Mouse (Mus musculus): Measurements from ENCODE around the gene Ddx31.

The Ddx31 gene

DNA sequence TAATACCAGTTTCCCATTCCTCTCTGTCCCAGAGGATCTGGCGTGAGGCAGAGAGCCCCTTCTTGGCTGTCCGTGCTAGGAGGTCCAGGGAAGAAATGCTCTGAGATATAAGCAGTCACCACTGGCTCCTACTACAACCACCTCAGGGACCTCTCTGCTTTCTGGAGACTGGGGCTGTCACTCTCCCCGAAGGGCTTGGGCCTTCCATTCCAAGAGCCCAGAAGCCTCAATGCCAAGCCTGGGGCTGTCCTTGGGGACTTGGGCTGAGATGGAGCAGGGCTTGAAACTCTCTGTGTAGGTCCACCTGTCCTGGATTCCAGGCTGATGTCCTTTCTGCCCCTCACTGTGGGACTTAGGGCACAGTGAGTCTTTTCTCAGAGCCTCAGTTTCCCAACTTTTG, 70.7 kb downstream of the Ddx31 start:
- peak; percentile 40 for DNase-seq (ENCODE audit: extremely low spot score, low spot score)

DNA sequence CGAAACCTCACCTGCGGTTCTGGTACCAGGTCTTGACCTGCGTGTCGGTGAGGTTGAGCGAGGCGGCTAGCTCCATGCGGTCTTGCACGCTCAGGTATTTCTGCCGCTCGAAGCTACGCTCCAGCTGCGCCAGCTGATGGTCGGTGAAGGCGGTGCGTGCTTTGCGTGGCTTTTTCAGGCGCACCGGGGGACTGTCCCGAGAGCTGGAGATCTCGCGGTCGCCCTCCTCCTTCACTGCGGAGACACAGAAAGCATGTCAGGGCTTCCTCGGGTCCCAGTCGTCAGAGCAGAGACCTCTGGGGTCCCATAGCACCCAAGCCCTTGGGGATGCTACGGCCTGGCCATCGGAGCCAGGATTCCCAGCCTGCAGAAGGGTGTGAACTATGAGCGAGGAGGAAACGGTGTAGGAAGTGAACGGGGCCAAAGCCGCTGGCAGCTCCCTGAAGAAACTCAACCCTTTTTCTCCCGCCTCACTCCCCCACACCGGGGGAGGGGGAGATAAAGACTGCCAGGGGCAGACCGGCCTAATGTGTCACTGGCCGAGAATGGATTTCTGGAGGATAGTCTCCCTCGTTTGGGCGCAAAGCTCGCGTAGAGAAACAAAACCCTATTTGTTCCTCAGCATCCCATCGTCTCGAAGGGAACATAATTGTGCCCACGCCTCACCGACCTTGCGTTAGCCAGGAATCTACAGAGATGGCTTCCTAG, 71.3 kb downstream of the Ddx31 start:
- DNase-seq (ENCODE audit: extremely low spot score, low spot score) = peak; percentile 59

DNA sequence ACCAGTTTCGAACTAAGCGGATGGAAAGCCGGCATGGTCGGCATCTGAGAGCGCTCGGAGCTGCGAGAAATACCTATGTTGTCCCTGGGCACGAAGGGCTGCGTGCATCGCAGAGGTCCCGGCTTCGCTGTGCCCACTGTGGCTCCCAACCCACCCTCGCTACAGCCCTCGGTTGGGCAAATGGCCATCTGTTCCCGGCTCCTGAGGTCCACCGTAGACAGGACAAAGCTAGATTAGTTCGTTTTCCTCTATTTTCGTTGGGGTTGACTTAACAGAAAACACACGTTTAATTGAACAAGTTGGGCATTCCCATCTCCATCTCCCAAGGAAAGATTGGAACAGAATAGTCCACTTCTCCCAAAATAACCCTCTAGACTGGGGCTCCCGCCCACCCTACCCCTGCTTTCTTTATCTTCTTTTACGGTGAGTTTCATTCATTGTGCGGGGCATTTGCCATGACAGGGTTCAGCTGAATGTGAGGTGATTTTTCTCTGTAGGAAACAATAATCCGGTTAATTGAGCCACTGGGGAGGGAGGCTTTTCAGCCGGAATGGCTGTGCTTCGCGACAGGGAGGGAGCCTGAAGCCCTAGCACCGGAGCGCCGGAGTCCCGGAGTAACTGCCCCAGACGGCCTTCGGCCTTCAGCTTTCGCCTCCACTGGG, 72.0 kb downstream of the Ddx31 start:
- DNase-seq (ENCODE audit: extremely low spot score, low spot score) = peak; percentile 56

DNA sequence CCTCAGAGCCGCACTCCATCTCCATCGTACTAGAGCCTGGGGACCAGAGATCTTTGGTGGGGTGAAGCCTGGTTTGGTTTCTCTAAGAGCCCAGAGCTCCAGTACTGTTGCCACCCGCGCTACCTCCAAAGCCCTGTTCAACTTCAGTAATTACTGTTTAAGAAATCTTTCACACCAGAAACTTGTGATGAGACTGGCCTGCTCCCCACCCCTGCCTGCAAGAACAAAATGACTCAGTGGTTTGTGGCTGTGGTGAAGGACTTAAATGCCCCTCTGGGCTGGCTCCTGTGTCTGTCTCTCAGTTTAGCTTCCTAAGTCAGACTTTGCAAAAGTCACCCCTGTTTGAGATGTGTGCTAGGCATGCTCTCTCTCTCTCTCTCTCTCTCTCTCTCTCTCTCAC, 72.8 kb downstream of the Ddx31 start:
- peak; percentile 45 for DNase-seq (ENCODE audit: extremely low spot score, low spot score)

DNA sequence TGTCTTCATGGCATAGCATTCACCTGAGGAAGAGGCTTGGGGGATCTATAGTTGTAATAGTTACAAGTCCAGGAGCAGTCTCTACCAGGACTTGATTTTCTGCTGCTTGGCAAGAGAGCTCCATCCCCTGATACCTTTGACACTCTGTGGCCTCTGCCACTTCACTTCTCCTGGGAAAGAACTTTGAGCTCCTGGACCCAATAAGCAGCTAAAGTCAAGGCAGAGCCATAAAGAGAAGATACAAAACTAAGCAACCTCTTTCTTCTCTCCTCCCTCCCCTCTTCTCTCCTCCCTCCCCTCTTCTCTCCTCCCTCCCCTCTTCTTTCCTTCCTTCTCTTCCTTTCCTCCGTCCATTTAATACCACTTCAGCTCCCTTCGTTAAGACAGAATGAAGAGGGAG, 73.9 kb downstream of the Ddx31 start:
- no peak for DNase-seq (ENCODE audit: extremely low spot score, low spot score)

DNA sequence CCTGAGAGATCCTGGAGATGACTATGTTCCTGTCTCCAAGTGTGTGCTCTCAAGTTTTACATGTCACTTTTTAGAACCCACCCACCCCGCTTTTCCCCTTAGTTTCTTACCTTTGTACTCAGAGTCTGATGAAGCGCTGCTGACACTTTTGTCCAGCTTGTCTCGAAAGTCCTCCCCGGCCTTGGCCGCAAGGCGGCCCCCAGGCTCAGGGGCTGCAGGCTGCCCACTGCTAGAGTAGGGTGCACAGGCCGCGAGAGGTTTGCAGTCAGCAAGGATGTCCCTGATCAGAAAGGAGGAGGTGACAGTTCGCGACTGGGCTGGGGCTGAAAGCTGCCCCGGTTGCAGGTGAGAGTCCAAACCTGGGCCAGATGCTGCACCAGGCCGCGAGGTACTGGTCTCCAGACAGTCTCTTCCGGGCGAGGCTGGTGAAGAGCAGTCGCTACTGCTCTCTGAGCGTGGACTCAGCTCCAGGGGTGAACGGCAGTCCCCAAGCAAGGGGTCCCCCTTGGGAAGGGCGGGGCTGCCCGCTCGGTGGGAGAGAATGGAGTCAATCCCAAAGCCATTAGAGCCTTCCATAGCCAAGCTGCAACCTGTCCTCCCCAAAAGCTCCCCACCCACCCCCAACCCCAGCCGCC, 75.0 kb downstream of the Ddx31 start:
- peak; percentile 44 for DNase-seq (ENCODE audit: extremely low spot score, low spot score)

DNA sequence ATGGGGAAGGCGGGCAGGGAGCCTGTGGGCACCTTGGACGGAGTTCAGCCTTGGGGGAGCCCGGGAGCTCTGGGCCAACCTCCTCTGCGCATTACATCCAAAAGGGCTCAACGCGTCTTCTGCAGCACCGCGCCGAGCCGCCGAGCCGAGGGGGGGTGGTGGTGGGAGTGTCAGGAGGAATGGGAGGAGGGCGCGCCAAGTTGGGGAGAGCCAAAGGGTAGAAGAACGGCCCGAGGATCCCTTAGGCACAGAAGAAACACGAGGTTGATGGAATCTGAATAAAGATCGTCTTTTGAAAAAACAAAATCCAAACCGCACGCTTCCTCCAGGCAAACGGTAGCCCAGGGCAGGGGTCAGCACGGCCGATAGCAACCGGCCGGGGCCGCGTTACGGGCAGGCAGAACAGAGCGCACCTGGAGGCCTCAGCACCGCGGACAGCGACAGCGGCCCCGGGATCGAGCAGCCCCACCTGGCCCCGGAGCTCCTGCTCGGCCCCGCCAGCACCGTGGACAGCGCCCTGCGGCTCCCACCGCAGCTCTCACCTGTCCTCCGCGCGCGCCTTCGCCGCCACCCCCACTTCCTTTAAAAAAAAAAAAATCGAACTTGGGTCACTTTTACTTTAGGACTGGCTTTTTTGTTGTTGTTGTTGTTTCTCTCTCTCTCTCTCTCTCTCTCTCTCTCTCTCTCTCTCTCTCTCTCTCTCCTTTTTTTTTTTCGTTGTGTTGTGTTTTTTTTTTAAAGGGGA, 75.7 kb downstream of the Ddx31 start:
- peak; percentile 75 for DNase-seq (ENCODE audit: extremely low spot score, low spot score)

DNA sequence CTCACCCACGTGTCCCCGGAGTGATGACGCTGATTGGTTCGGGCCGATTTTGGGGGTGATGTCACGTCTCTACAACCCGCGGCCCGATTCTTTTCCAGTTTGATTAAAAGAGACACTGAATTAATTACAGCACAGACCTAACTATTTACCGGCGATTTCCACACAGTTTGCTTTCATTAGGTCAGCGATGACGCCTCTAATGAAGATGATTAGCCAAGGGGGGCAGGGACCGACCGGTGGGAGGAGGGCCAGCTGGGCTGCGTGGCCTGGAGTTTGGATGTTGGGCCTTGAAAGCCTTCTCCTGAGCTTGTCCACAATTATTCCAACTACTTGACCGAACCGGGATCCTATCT, 76.3 kb downstream of the Ddx31 start, which contains the start of gene Barhl1:
Barhl1 (minus strand) TSS at position 156 of the 353 bp plus-strand sequence.
- DNase-seq (ENCODE audit: extremely low spot score, low spot score) = peak; percentile 50

DNA sequence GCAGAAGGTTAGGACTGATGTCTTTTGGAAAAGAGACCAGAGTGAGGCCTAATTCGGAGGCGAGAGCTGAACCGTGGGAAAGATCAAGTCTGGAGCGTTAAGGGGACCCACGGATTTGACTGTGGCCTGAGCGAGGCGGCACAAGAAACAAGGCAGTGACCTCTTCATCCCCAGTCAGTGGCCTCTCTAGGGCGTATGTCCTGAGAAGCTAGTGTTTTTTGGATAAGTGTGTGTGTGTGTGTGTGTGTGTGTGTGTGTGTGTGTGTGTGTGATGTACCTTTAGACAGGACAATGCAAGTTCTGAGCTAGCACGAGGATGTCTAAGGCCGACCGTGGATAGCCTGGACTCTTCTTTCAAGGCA, 76.9 kb downstream of the Ddx31 start:
- no peak for DNase-seq (ENCODE audit: extremely low spot score, low spot score)

DNA sequence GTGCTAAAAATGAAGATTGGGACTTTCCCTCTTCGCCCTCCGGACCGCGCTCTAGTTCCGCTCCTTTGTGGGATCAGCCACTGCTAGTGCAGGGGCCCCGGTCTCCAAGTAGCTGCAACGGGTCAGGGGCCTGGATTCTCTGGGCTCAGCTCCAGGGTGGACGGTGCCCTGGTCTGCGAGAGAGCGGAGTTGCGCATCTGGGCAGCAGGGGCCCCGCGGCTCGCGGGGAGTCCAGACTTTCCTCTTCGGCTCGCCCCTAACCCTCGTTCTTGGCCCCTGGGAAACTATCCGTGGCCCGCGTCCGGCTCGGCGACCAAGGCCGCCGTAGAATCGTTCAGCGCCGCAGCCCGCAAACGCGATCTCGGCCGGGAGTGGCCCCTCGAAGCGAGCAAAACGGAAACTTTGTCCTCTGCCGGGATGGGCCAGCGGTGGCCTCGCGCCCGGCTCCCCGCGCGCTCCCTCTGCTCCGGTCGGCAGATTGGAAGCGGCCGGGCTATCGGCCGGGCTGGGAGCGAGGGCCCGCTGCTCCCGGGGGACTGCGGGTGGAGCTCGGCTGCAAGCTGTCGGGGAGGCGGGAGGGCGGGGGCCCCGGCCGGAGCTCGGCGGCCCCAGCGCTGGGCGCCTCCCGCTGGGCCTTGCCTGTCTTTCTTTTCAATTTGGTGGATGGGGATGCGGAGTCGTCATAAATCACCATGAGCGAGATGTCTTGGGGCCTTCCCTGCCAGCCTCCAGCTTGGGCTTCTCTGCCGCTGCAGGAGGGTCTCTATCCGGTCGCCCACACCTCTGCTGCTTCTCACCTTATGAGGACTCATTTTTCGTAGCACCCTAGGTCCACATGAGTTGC, 77.5 kb downstream of the Ddx31 start:
- DNase-seq (ENCODE audit: extremely low spot score, low spot score) = peak; percentile 69

DNA sequence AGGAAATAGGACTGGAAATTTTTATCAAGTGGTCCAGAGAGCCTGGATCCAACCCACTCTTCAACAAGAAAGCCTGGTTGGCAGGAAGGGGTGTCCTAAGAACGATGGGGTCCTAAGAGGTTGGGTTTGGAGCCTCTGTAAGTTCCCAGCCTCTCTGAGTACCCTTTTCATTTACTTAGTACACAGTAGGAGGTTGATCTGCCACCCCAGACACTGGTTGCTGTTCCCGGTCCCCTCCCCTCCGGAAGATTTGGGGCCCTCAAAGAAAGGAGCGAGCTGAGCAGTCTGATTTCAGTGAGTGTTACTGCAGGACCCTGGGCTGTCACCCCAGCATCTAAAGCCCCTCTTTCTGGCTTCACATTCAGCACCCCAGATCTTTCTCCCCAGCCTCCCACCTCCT, 78.8 kb downstream of the Ddx31 start:
- DNase-seq (ENCODE audit: extremely low spot score, low spot score) = no peak

DNA sequence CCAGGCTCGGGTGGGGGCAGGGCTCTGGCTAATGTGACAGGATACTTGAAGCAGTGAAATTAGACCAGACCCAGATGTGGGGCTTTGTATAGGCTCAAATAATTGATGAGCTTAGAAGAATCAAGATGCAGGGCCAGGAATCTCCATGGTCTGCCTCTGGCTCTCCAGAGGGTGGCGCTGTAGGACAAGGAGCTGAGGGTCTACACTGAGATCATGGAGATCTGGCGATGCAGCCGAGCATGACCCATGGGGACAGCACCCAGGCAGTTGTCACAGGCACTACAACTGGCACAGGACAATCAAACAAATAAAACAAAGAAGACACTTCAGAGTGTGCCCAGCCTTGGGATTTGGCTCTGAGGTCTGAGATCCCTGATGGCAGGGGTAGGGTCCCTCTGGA, 83.7 kb downstream of the Ddx31 start:
- peak; percentile 87 for DNase-seq (ENCODE audit: extremely low spot score, low spot score)

DNA sequence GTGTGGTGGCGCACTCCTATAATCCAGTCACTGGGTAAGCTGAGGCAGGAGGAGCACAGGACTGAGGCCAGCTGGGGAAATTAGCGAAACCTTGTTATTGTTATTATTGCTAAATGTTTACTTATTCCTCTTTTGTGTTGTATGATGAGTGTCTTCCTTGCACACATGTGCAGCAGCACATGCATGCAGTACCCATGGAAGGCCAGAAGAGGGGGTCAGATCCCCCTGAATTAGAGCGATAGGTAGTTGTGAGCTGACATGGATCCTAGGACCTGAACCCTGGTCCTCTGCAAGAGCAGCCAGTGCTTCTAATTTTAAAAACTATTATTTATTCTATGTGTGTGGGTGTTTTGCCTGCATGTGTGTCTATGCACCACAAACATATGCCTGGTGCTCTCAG, 90.4 kb downstream of the Ddx31 start:
- no peak for DNase-seq (ENCODE audit: extremely low spot score, low spot score)

DNA sequence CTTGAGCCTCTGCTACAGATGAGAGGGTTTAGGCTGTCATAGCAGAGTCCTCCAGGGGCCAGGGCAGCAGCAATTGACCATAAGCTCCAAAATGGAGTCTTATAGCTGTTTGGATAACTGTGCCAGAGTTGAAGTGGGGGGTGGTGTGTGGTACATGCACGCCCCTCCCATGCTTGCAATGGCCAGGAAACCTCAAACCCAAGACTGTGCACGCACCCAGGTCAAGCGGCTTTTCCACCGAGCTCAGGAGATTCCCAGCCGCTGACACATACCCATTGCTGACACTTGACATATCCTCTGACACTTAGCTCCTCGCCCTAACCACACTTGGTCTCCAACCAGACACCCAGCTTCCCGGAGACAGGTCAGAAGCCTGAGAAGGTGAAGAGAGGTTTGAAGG, 98.8 kb downstream of the Ddx31 start:
- no peak for DNase-seq (ENCODE audit: extremely low spot score, low spot score)

DNA sequence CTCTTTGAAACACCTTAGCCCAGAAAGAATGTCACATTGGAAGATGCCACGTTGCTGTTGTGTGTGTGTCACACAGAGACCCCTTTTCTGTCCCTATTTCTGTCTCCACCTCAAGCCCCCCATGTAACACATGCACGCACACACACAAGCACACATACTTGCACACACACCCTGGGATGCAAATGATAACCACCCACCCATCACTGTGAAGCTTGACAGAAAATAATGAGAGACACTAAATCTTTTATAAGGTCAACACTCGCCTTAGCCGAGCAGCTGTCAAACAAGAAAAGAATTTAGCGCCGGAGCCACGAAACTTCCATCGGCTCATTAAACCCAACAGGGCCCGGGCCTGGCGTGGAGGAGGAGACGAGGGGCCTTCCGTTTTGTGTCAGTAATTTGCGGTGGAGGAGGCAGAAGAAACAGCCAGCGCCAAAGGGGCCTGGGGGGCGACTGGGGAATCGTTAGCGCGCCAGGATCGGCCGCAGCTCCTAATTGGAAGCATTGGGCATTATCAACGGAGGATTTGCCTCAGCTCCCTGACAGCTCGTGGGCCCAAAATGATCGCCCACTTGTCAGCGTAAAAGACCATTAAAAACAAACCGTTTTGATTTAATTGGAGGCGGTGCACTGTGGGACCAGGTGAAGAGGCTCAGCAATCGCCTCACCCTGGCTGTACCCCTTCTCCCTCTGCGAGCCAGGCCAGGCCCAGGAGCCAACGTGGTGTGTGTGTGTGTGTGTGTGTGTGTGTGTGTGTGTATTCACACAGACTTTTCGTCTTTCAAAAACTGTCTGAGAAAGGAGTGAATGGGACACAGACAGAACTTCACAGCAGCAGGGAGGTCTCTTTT, 103.7 kb downstream of the Ddx31 start:
- DNase-seq (ENCODE audit: extremely low spot score, low spot score) = no peak

DNA sequence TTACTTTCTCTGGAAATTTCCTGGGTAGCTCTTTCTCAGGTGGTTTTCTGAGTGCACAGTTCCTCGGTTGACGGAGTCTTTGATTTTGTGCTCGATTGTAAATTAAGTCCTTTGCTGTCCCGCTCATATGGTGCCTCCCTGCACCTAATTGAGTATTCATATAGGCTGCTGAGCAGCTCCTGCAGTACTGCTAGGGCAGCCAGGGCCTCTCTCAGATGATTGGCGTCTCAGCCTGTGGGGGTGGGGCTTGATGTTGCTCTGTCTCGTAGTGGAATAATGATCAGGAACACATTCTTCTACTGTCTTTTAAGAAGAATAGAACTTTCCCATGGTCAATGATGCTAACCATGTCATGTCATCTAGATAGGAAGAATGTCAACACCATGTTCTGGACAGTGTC, 105.2 kb downstream of the Ddx31 start:
- no peak for DNase-seq (ENCODE audit: extremely low spot score, low spot score)

DNA sequence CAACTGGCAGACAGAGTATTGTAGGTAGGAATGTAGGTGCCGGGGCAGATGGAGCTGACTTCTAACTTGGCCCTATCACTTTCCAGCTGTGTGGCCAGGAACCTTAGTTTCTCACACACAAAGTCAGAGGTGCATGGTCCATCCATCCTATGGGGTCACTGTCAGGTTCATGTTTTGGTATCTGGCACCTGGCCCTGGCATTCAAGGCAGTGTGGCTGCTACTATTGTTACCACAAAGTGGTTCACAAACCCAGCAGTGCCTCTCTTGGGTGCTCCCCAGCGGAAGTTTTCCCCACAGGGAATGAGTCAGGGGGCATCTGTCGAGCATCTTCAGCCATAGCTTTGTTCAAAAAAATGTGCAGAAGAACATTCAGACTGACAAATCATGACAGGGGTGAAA, 106.1 kb downstream of the Ddx31 start:
- DNase-seq (ENCODE audit: extremely low spot score, low spot score) = no peak

DNA sequence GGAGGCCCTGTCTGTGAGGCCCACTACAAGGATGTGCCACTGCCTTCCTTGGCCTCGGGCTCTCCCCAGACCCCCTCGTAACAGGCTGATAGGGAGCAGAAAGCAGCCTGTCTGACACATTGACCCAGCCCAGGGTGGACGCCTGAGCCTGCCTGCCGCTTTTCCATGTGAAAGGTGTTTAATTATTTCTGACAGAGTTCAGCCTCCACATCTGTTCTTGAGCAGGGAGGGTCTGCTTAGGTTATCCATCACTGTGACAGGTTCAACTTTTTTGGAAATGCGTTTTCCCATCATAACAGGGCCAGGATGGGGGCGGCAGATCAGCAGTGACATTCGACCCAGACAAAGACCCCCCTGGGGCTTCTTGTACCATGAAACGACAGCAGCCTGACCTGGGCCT, 112.8 kb downstream of the Ddx31 start:
- DNase-seq (ENCODE audit: extremely low spot score, low spot score) = peak; percentile 26

DNA sequence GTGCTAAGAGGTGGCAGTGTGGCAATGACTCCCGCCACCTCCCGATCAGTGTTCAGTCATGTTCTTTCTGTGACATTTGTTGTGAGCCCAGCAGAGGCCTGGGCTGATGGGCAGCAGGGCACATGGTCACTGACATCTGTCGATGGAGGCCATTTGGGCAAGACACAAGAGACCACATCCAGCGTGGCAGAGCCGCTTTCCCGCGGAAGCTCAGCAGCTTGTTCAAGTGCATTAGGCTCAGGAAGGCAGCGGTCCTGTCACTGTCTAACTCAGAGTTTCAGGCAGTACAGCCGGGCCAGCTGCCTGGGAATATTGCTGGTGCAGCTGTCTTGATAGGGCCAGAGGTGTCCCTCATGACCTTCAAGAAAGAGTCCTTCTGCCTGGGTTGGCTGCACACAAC, 114.4 kb downstream of the Ddx31 start:
- no peak for DNase-seq (ENCODE audit: extremely low spot score, low spot score)

All from neural tube, embryonic 10.5 days (tissue).